In the genomic region with DNA sequence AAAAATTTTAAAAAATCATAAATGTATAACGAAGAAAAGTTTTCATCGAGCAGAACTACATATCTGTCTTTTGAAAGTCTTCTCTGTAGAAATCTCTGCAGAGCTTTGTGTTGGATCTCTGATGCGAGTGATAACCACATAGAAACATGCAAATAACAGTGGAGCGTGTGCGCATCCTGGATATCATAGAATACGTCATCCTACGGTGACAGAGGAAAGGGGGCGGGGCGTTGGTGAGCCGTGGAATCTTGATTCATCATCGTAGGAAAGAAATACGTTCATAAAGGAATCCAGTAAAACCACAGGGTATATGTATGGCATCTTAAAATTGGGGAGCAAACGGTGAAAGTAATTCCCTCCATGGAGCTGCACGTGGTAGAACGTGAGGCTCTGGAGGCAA, we compare ENCODE assay signal across 14 mouse cellular contexts. TPM values are rescaled to one million over a fixed set of nuclear protein-coding genes. Genes with fewer than 3 reads are reported as not detected.
DNase-seq lines count a peak whose midpoint lies in the region; ATAC-seq and TF ChIP-seq lines count a peak whose summit lies in the region.
"Had no signal": no experiment of that assay in that cellular context is flagged by ENCODE, and none has a peak within 500 bp of the region (broad histone marks: within the 10 kb centered on the region; RNA-seq: fewer than 3 reads in every experiment).

No protein-coding gene starts in this region.

- H3K79me2 ChIP-seq in liver, adult 2 months (ENCODE audit: control insufficient read depth, insufficient read depth, low read length), result peaks cover 13% of the 10 kb centered on the region

- H3K4me1 ChIP-seq in liver, embryonic 11.5 days (replicated peaks; ENCODE audit: control insufficient read depth, insufficient read depth, low read length), result peaks cover 17% of the 10 kb centered on the region
- peaks cover 9% of the 10 kb centered on the region for H3K4me1 ChIP-seq in liver, adult 2 months (ENCODE audit: control insufficient read depth, insufficient read depth, low read length)
- H3K4me1 ChIP-seq in cerebellum, adult 2 months (ENCODE audit: control insufficient read depth, insufficient read depth, low read length), result no peaks in the 10 kb centered on the region; the same call in none of the 2 replicates

- H3K27me3 ChIP-seq in liver, embryonic 11.5 days (replicated peaks; ENCODE audit: control insufficient read depth, insufficient read depth, low read length), result no peaks in the 10 kb centered on the region
- no peaks in the 10 kb centered on the region for H3K27me3 ChIP-seq in liver, adult 2 months (ENCODE audit: control insufficient read depth, insufficient read depth, low read length)
- H3K27me3 ChIP-seq in cerebellum, adult 2 months (ENCODE audit: control insufficient read depth, insufficient read depth, low read length), result no peaks in the 10 kb centered on the region
- H3K27me3 ChIP-seq: intestine, embryonic 15.5 days; limb, embryonic 12.5 days had no signal

- H3K4me3 ChIP-seq in liver, embryonic 11.5 days (ENCODE audit: low read depth, low read length), result no peak overlapping the region
- H3K4me3 ChIP-seq in liver, adult 2 months (ENCODE audit: insufficient read depth, low read depth, low read length), result no peak overlapping the region
- H3K4me3 ChIP-seq in cerebellum, adult 2 months (replicated peaks; ENCODE audit: insufficient read depth, low read depth, low read length), result no peak overlapping the region
- H3K4me3 ChIP-seq: forebrain, embryonic 10.5 days; intestine, embryonic 15.5 days; layer of hippocampus, adult 2 months; left cerebral cortex, adult 2 months; limb, embryonic 12.5 days had no signal

- no peaks in the 10 kb centered on the region for H3K9me3 ChIP-seq in liver, embryonic 11.5 days (ENCODE audit: control insufficient read depth, low read length)
- H3K9me3 ChIP-seq: forebrain, embryonic 10.5 days; intestine, embryonic 15.5 days; limb, embryonic 12.5 days had no signal

- H3K27ac ChIP-seq in liver, embryonic 11.5 days (ENCODE audit: low read depth, low read length), result no peak overlapping the region
- 0 out of 2 replicates have a peak overlapping the region, but pooled peaks have one; percentile 29 for H3K27ac ChIP-seq in liver, adult 2 months (replicated peaks; ENCODE audit: insufficient read depth, low read depth, low read length)
- no peak overlapping the region for H3K27ac ChIP-seq in cerebellum, adult 2 months (ENCODE audit: insufficient read depth, low read length)
- H3K27ac ChIP-seq: forebrain, embryonic 10.5 days; intestine, embryonic 15.5 days; limb, embryonic 12.5 days had no signal

- DNase-seq in liver, result peak; percentile 22
- no peak for DNase-seq in liver, embryonic 11.5 days (ENCODE audit: low spot score)
- no peak for DNase-seq in liver, adult 2 months (ENCODE audit: extremely low read depth, low read depth, low spot score)
- peak; percentile 75 for DNase-seq in naive thymus-derived CD4-positive, alpha-beta T cell, adult 2 months (ENCODE audit: low read depth)
- no peak for DNase-seq in gastrocnemius, postnatal 10 days
- DNase-seq in cerebellum, adult 2 months, result no peak
- DNase-seq: gastrocnemius, postnatal 36 days; midbrain, embryonic 14.5 days had no signal

- no peak for ATAC-seq in liver, embryonic 11.5 days (replicated peaks; ENCODE audit: low FRiP score)
- peak; percentile 44 for ATAC-seq in CD4-positive, CD25-positive, alpha-beta regulatory T cell, adult 4 months
- ATAC-seq: intestine, embryonic 15.5 days had no signal

- TF ChIP-seq POLR2A in liver, adult 2 months (IDR thresholded peaks at IDR 0.05; ENCODE audit: extremely low read depth, insufficient read depth, low read length), result no peak
- TF ChIP-seq POLR2A in cerebellum, adult 2 months (IDR thresholded peaks at IDR 0.05; ENCODE audit: borderline replicate concordance, insufficient read depth, low read length), result no peak

- TF ChIP-seq CTCF in liver, adult 2 months (IDR thresholded peaks at IDR 0.05; ENCODE audit: low read depth, low read length), result no peak
- TF ChIP-seq CTCF in cerebellum, adult 2 months (IDR thresholded peaks at IDR 0.05; ENCODE audit: borderline replicate concordance, insufficient read depth, low read depth, low read length), result no peak

- H3K9ac ChIP-seq in liver, embryonic 11.5 days (ENCODE audit: low read depth, low read length), result no peak overlapping the region
- no peak overlapping the region for H3K9ac ChIP-seq in liver, adult 2 months (ENCODE audit: low read depth, low read length)
- H3K9ac ChIP-seq: intestine, embryonic 15.5 days; limb, embryonic 12.5 days had no signal

- H3K36me3 ChIP-seq in liver, embryonic 11.5 days (ENCODE audit: control insufficient read depth, insufficient read depth, low read length), result 0 out of 2 replicates have a peak, but pooled peaks cover 3% of the 10 kb centered on the region
- H3K36me3 ChIP-seq in liver, adult 2 months (ENCODE audit: control insufficient read depth, insufficient read depth, low read length), result no peaks in the 10 kb centered on the region
- H3K36me3 ChIP-seq: intestine, embryonic 15.5 days had no signal

- 79% methylated on average over 15 of the region's 15 CpGs for WGBS in liver, embryonic 11.5 days
- WGBS in liver, adult 2 months, result 71% methylated on average over 15 of the region's 15 CpGs
- WGBS in cerebellum, adult 2 months, result 89% methylated on average over 15 of the region's 15 CpGs

- no peak overlapping the region for H3K4me2 ChIP-seq in liver, embryonic 11.5 days
- H3K4me2 ChIP-seq: intestine, embryonic 15.5 days; limb, embryonic 12.5 days had no signal

RNA-seq across cellular contexts. Expression of a gene that starts 2.6 kb away (rescaled TPM):
- polyA plus RNA-seq in liver, embryonic 11.5 days (2014; fragmentation: Nextera tagmentation; extraction: Ambion mirVana), result 75.4 and 78.7 TPM in 2 replicates
- 10 to 100 TPM; 73.3 to 88.7 TPM for polyA plus RNA-seq in CD4-positive, CD25-positive, alpha-beta regulatory T cell, adult 4 months (2017; shearing (Covaris generic))
- total RNA-seq in liver, adult 2 months (2014; rRNA removed), result 10.1 and 11.2 TPM in 2 replicates
- polyA plus RNA-seq in liver, adult 2 months (2012; rRNA removed), result 6.1 and 6.3 TPM in 2 replicates
- 10 to 100 TPM; 19.4 to 19.5 TPM for total RNA-seq in gastrocnemius, postnatal 10 days (2021)
- polyA plus RNA-seq in cerebellum, adult 2 months (2012; rRNA removed), result 38.7 and 40.0 TPM in 2 replicates

RNA-seq across cellular contexts. Expression of a gene that starts 17.9 kb away (rescaled TPM):
- 92.8 and 105 TPM in 2 replicates for polyA plus RNA-seq in liver, embryonic 11.5 days (2014; fragmentation: Nextera tagmentation; extraction: Ambion mirVana)
- 10 to 100 TPM; 75.7 to 78.3 TPM for polyA plus RNA-seq in CD4-positive, CD25-positive, alpha-beta regulatory T cell, adult 4 months (2017; shearing (Covaris generic))
- 137 and 183 TPM in 2 replicates for total RNA-seq in liver, adult 2 months (2014; rRNA removed)
- 36.5 and 38.1 TPM in 2 replicates for polyA plus RNA-seq in liver, adult 2 months (2012; rRNA removed)
- total RNA-seq in gastrocnemius, postnatal 10 days (2021), result 100 to 1,000 TPM; 410 to 502 TPM
- 163 and 164 TPM in 2 replicates for polyA plus RNA-seq in cerebellum, adult 2 months (2012; rRNA removed)

RNA-seq across cellular contexts. Expression of a gene that starts 40.8 kb away (rescaled TPM):
- polyA plus RNA-seq in liver, embryonic 11.5 days (2014; fragmentation: Nextera tagmentation; extraction: Ambion mirVana), result 6.8 and 7.5 TPM in 2 replicates
- 1 to 10 TPM; 3.9 to 4.4 TPM for polyA plus RNA-seq in CD4-positive, CD25-positive, alpha-beta regulatory T cell, adult 4 months (2017; shearing (Covaris generic))
- total RNA-seq in liver, adult 2 months (2014; rRNA removed), result 1.1 and 1.2 TPM in 2 replicates
- polyA plus RNA-seq in liver, adult 2 months (2012; rRNA removed), result 0.86 and 0.92 TPM in 2 replicates
- 1 to 10 TPM; 6.8 to 7.1 TPM for total RNA-seq in gastrocnemius, postnatal 10 days (2021)
- 4.6 and 5.0 TPM in 2 replicates for polyA plus RNA-seq in cerebellum, adult 2 months (2012; rRNA removed)

Comparison
In these comparisons a context has a peak if more than half of its experiments do, and no peak if none do; other contexts are left out.
1. DNase-seq: peak in liver (single experiment) and naive thymus-derived CD4-positive, alpha-beta T cell, adult 2 months (single experiment); none in liver, embryonic 11.5 days (single experiment), liver, adult 2 months (single experiment), gastrocnemius, postnatal 10 days (single experiment) and cerebellum, adult 2 months (0 of 2).